Mouse (Mus musculus) heart, adult 2 months (tissue): ENCODE measurements around the gene Cdk4.

Experiments
- CTCF ChIP-seq: fragments of 200-600 bp; IDR thresholded peaks from 2 replicates; pipeline ENCODE4 v1.8.1; 2022; ENCODE audit warnings: antibody characterized with exemption, mild to moderate bottlenecking, moderate library complexity
- EP300 ChIP-seq: fragments of 200-500 bp; IDR thresholded peaks from 2 replicates; pipeline ENCODE4 v1.6.1; 2011; ENCODE audit warnings: low read depth, low read length, control low read depth; ENCODE audit not compliant: insufficient read depth
- POLR2A ChIP-seq: fragments of 200-500 bp; IDR thresholded peaks from 2 replicates; pipeline ENCODE4 v1.6.1; 2011; ENCODE audit warnings: mild to moderate bottlenecking, low read depth, low read length, control low read depth; ENCODE audit not compliant: insufficient read depth

- TF ChIP-seq POLR2A (no peak), CTCF (no peak), EP300 (no peak)
These were observed 37.1 kb downstream of the Cdk4 start for GRCm38 (mm10) chr10:127100414-127100813.
